Mouse (Mus musculus) C2C12 (cell line): ENCODE results near the gene Gm20388.

ENCODE experiments used
- CTCF ChIP-seq: IDR thresholded peaks from one replicate; pipeline ENCODE4 v1.5.1; 2011; ENCODE audit not compliant: control insufficient read depth, insufficient read depth, insufficient read length
- MAX ChIP-seq: IDR thresholded peaks from one replicate; pipeline ENCODE4 v1.6.1; 2011; ENCODE audit warnings: mild to moderate bottlenecking, control low read depth
- MYOD1 ChIP-seq: IDR thresholded peaks from one replicate; pipeline ENCODE4 v1.6.1; 2011; ENCODE audit warnings: low read depth; ENCODE audit not compliant: control insufficient read depth, insufficient read length
- MYOG ChIP-seq: IDR thresholded peaks from one replicate; pipeline ENCODE4 v1.6.1; 2011; ENCODE audit not compliant: control insufficient read depth, insufficient read length; ENCODE audit errors: extremely low read depth
- USF1 ChIP-seq: IDR thresholded peaks from one replicate; pipeline ENCODE4 v1.6.1; 2011; ENCODE audit warnings: low read depth, mild to moderate bottlenecking, control low read depth, moderate library complexity

- TF ChIP-seq MYOG (no peak), CTCF (no peak), USF1 (no peak), MYOD1 (no peak), MAX (no peak)
These were observed 206.0 kb downstream of the Gm20388 start for GRCm38 (mm10) chr8:120116600-120116999.
